Mouse (Mus musculus): ENCODE results near the gene Cse1l. TPM values are rescaled to one million over a fixed set of nuclear protein-coding genes. Genes with fewer than 3 reads are reported as not detected.

Cse1l gene
- polyA plus RNA-seq, 1 experiment from 2014 or later: 106 TPM

- Histone ChIP-seq H3K9ac (ENCODE audit: low read length) (no peak overlapping the region), H3K4me1 (ENCODE audit: control insufficient read depth in 2 of 2, insufficient read depth in 2 of 2, low read length in 2 of 2) (peaks cover 0 to 8% of the 10 kb centered on the region in 2 experiments; a peak in 2 of 4 replicates), H3K36me3 (ENCODE audit: control insufficient read depth, insufficient read depth, low read length) (peaks cover 97% of the 10 kb centered on the region), H3K27me3 (ENCODE audit: control insufficient read depth, insufficient read depth, low read length) (no peaks in the 10 kb centered on the region), H3K27ac (replicated peaks in 1 of 2; ENCODE audit: control insufficient read depth in 1 of 2, insufficient read depth in 1 of 2, low read depth in 2 of 2, low read length in 2 of 2) (0 out of 4 replicates have a peak overlapping the region, but pooled peaks of 1 of the 2 experiments have one; percentile 5), H3K4me2 (ENCODE audit: low read length) (no peak overlapping the region), H3K4me3 (ENCODE audit: control insufficient read depth in 1 of 2, insufficient read depth in 1 of 2, low read depth in 1 of 2, low read length in 2 of 2) (no peak overlapping the region), H3K9me3 (ENCODE audit: control insufficient read depth, low read length) (no peaks in the 10 kb centered on the region)
- no peak for ATAC-seq (ENCODE audit: insufficient number of reproducible peaks, insufficient read depth, low FRiP score, low read depth)
- 67% methylated on average over 14 of the region's 14 CpGs for WGBS
Measured at GRCm38 (mm10) chr2:166950853-166951648, 45.2 kb downstream of the Cse1l start.

- no peak overlapping the region for H3K4me2 ChIP-seq (ENCODE audit: low read length)
- no peak for ATAC-seq (ENCODE audit: insufficient number of reproducible peaks, insufficient read depth, low FRiP score, low read depth)
- H3K36me3 ChIP-seq (ENCODE audit: control insufficient read depth, insufficient read depth, low read length): peaks cover 88% of the 10 kb centered on the region
- peaks cover 0 to 8% of the 10 kb centered on the region in 2 experiments; a peak in 2 of 4 replicates for H3K4me1 ChIP-seq (ENCODE audit: control insufficient read depth in 2 of 2, insufficient read depth in 2 of 2, low read length in 2 of 2)
- no peaks in the 10 kb centered on the region for H3K9me3 ChIP-seq (ENCODE audit: control insufficient read depth, low read length)
- H3K9ac ChIP-seq (ENCODE audit: low read length): no peak overlapping the region
- no peaks in the 10 kb centered on the region for H3K27me3 ChIP-seq (ENCODE audit: control insufficient read depth, insufficient read depth, low read length)
- no peak overlapping the region for H3K27ac ChIP-seq (replicated peaks in 1 of 2; ENCODE audit: control insufficient read depth in 1 of 2, insufficient read depth in 1 of 2, low read depth in 2 of 2, low read length in 2 of 2)
- H3K4me3 ChIP-seq (ENCODE audit: control insufficient read depth in 1 of 2, insufficient read depth in 1 of 2, low read depth in 1 of 2, low read length in 2 of 2): no peak overlapping the region
- WGBS: 71% methylated on average over 6 of the region's 6 CpGs
Measured at GRCm38 (mm10) chr2:166952151-166952550, 46.3 kb downstream of the Cse1l start.

- no peak overlapping the region for H3K4me3 ChIP-seq (ENCODE audit: control insufficient read depth in 1 of 2, insufficient read depth in 1 of 2, low read depth in 1 of 2, low read length in 2 of 2)
- H3K27ac ChIP-seq (replicated peaks in 1 of 2; ENCODE audit: control insufficient read depth in 1 of 2, insufficient read depth in 1 of 2, low read depth in 2 of 2, low read length in 2 of 2): no peak overlapping the region
- WGBS: 56% methylated on average over 7 of the region's 7 CpGs
- ATAC-seq (ENCODE audit: insufficient number of reproducible peaks, insufficient read depth, low FRiP score, low read depth): no peak
- no peaks in the 10 kb centered on the region for H3K4me1 ChIP-seq (ENCODE audit: control insufficient read depth in 2 of 2, insufficient read depth in 2 of 2, low read length in 2 of 2)
- no peak overlapping the region for H3K9ac ChIP-seq (ENCODE audit: low read length)
- peaks cover 78% of the 10 kb centered on the region for H3K36me3 ChIP-seq (ENCODE audit: control insufficient read depth, insufficient read depth, low read length)
- H3K4me2 ChIP-seq (ENCODE audit: low read length): no peak overlapping the region
- no peaks in the 10 kb centered on the region for H3K9me3 ChIP-seq (ENCODE audit: control insufficient read depth, low read length)
- H3K27me3 ChIP-seq (ENCODE audit: control insufficient read depth, insufficient read depth, low read length): no peaks in the 10 kb centered on the region
Measured at GRCm38 (mm10) chr2:166956805-166957204, 51.0 kb downstream of the Cse1l start.

GRCm38 (mm10) chr2:166960648-166961330, 54.9 kb downstream of the Cse1l start:
- Histone ChIP-seq H3K9ac (ENCODE audit: low read length) (no peak overlapping the region), H3K4me3 (ENCODE audit: control insufficient read depth in 1 of 2, insufficient read depth in 1 of 2, low read depth in 1 of 2, low read length in 2 of 2) (no peak overlapping the region), H3K36me3 (ENCODE audit: control insufficient read depth, insufficient read depth, low read length) (peaks cover 54% of the 10 kb centered on the region), H3K9me3 (ENCODE audit: control insufficient read depth, low read length) (no peaks in the 10 kb centered on the region), H3K27me3 (ENCODE audit: control insufficient read depth, insufficient read depth, low read length) (no peaks in the 10 kb centered on the region), H3K27ac (replicated peaks in 1 of 2; ENCODE audit: control insufficient read depth in 1 of 2, insufficient read depth in 1 of 2, low read depth in 2 of 2, low read length in 2 of 2) (no peak overlapping the region), H3K4me1 (ENCODE audit: control insufficient read depth in 2 of 2, insufficient read depth in 2 of 2, low read length in 2 of 2) (no peaks in the 10 kb centered on the region), H3K4me2 (ENCODE audit: low read length) (no peak overlapping the region)
- ATAC-seq (ENCODE audit: insufficient number of reproducible peaks, insufficient read depth, low FRiP score, low read depth): no peak
- WGBS: 84% methylated on average over 8 of the region's 8 CpGs

GRCm38 (mm10) chr2:166963257-166963656, 57.4 kb downstream of the Cse1l start:
- Histone ChIP-seq H3K4me2 (ENCODE audit: low read length) (no peak overlapping the region), H3K27me3 (ENCODE audit: control insufficient read depth, insufficient read depth, low read length) (no peaks in the 10 kb centered on the region), H3K4me1 (ENCODE audit: control insufficient read depth in 2 of 2, insufficient read depth in 2 of 2, low read length in 2 of 2) (no peaks in the 10 kb centered on the region), H3K9ac (ENCODE audit: low read length) (no peak overlapping the region), H3K36me3 (ENCODE audit: control insufficient read depth, insufficient read depth, low read length) (peaks cover 39% of the 10 kb centered on the region), H3K4me3 (ENCODE audit: control insufficient read depth in 1 of 2, insufficient read depth in 1 of 2, low read depth in 1 of 2, low read length in 2 of 2) (no peak overlapping the region), H3K27ac (replicated peaks in 1 of 2; ENCODE audit: control insufficient read depth in 1 of 2, insufficient read depth in 1 of 2, low read depth in 2 of 2, low read length in 2 of 2) (no peak overlapping the region), H3K9me3 (ENCODE audit: control insufficient read depth, low read length) (no peaks in the 10 kb centered on the region)
- WGBS: 86% methylated on average over 8 of the region's 8 CpGs
- no peak for ATAC-seq (ENCODE audit: insufficient number of reproducible peaks, insufficient read depth, low FRiP score, low read depth)

- H3K4me2 ChIP-seq (ENCODE audit: low read length): no peak overlapping the region
- H3K9ac ChIP-seq (ENCODE audit: low read length): no peak overlapping the region
- WGBS: 87% methylated on average over 2 of the region's 2 CpGs
- no peak overlapping the region for H3K4me3 ChIP-seq (ENCODE audit: control insufficient read depth in 1 of 2, insufficient read depth in 1 of 2, low read depth in 1 of 2, low read length in 2 of 2)
- no peaks in the 10 kb centered on the region for H3K27me3 ChIP-seq (ENCODE audit: control insufficient read depth, insufficient read depth, low read length)
- ATAC-seq (ENCODE audit: insufficient number of reproducible peaks, insufficient read depth, low FRiP score, low read depth): no peak
- peaks cover 24% of the 10 kb centered on the region for H3K36me3 ChIP-seq (ENCODE audit: control insufficient read depth, insufficient read depth, low read length)
- H3K9me3 ChIP-seq (ENCODE audit: control insufficient read depth, low read length): no peaks in the 10 kb centered on the region
- peaks cover 2 to 4% of the 10 kb centered on the region in 2 experiments; a peak in 3 of 4 replicates for H3K4me1 ChIP-seq (ENCODE audit: control insufficient read depth in 2 of 2, insufficient read depth in 2 of 2, low read length in 2 of 2)
- no peak overlapping the region for H3K27ac ChIP-seq (replicated peaks in 1 of 2; ENCODE audit: control insufficient read depth in 1 of 2, insufficient read depth in 1 of 2, low read depth in 2 of 2, low read length in 2 of 2)
Measured at GRCm38 (mm10) chr2:166964773-166965172, 58.9 kb downstream of the Cse1l start.

GRCm38 (mm10) chr2:166973153-166973552, 67.3 kb downstream of the Cse1l start:
- 67% methylated on average over 1 of the region's 1 CpGs for WGBS
- 0 out of 4 replicates have a peak overlapping the region, but pooled peaks of 1 of the 2 experiments have one; percentile 16 for H3K27ac ChIP-seq (replicated peaks in 1 of 2; ENCODE audit: control insufficient read depth in 1 of 2, insufficient read depth in 1 of 2, low read depth in 2 of 2, low read length in 2 of 2)
- peaks cover 12 to 42% of the 10 kb centered on the region in 2 experiments for H3K4me1 ChIP-seq (ENCODE audit: control insufficient read depth in 2 of 2, insufficient read depth in 2 of 2, low read length in 2 of 2)
- no peaks in the 10 kb centered on the region for H3K9me3 ChIP-seq (ENCODE audit: control insufficient read depth, low read length)
- H3K4me2 ChIP-seq (ENCODE audit: low read length): no peak overlapping the region
- ATAC-seq (ENCODE audit: insufficient number of reproducible peaks, insufficient read depth, low FRiP score, low read depth): no peak
- H3K9ac ChIP-seq (ENCODE audit: low read length): no peak overlapping the region
- no peak overlapping the region for H3K4me3 ChIP-seq (ENCODE audit: control insufficient read depth in 1 of 2, insufficient read depth in 1 of 2, low read depth in 1 of 2, low read length in 2 of 2)
- H3K36me3 ChIP-seq (ENCODE audit: control insufficient read depth, insufficient read depth, low read length): no peaks in the 10 kb centered on the region
- H3K27me3 ChIP-seq (ENCODE audit: control insufficient read depth, insufficient read depth, low read length): no peaks in the 10 kb centered on the region

All from heart, embryonic 14.5 days (tissue).